Mouse (Mus musculus) thymus, adult 2 months (tissue): ENCODE data around the gene Neb. TPM values are rescaled to one million over a fixed set of nuclear protein-coding genes. Genes with fewer than 3 reads are reported as not detected.
A peak's percentile ranks its signal among the peaks of the same experiment; 100 is the strongest.

Source experiments
- DNase-seq: peaks from one replicate; pipeline ENCODE4 v3.0.0; 2021
- H3K27ac ChIP-seq: fragments of 200-500 bp; 2 replicates; pipeline ENCODE4 v1.5.1; 2012; ENCODE audit warnings: low read length, control low read depth; ENCODE audit not compliant: control insufficient read depth, insufficient read depth
- H3K27me3 ChIP-seq: fragments of 200-500 bp; 2 replicates; pipeline ENCODE4 v1.6.1; 2012; ENCODE audit warnings: mild to moderate bottlenecking, low read length, moderate library complexity, mixed read lengths; ENCODE audit not compliant: control insufficient read depth, insufficient read depth
- H3K36me3 ChIP-seq: fragments of 200-500 bp; 2 replicates; pipeline ENCODE4 v1.6.1; 2012; ENCODE audit warnings: mild to moderate bottlenecking, low read length, moderate library complexity; ENCODE audit not compliant: control insufficient read depth, insufficient read depth
- H3K4me1 ChIP-seq: fragments of 200-500 bp; replicated peaks from 2 replicates; pipeline ENCODE4 v1.6.1; 2012; ENCODE audit warnings: low read length; ENCODE audit not compliant: control insufficient read depth, insufficient read depth
- H3K4me3 ChIP-seq: fragments of 200-500 bp; 2 replicates; pipeline ENCODE4 v1.5.1; 2012; ENCODE audit warnings: mild to moderate bottlenecking, low read length, control low read depth, moderate library complexity; ENCODE audit not compliant: control insufficient read depth, insufficient read depth
- CTCF ChIP-seq: fragments of 200-500 bp; IDR thresholded peaks from 2 replicates; pipeline ENCODE4 v1.5.1; 2012; ENCODE audit warnings: mild to moderate bottlenecking, control low read depth, low read length, moderate library complexity, borderline replicate concordance; ENCODE audit not compliant: control insufficient read depth, poor library complexity, insufficient read depth; ENCODE audit errors: extremely low read depth
- POLR2A ChIP-seq: fragments of 200-500 bp; IDR thresholded peaks from 2 replicates; pipeline ENCODE4 v1.6.1; 2012; ENCODE audit warnings: mild to moderate bottlenecking, low read length, control low read depth, moderate library complexity; ENCODE audit not compliant: control insufficient read depth, poor library complexity, insufficient read depth; ENCODE audit errors: extremely low read depth
- WGBS: fragments of 180-500 bp; shearing (Covaris S2); methylation state at CpG from one replicate; pipeline ENCODE4 v1.1.7; 2018; 5-methylcytosine and 5-hydroxymethylcytosine counted together
- polyA plus RNA-seq: library from polyadenylated mRNA; depleted of rRNA; stranded (reverse); fragments of >200 nt; gene quantifications from 2 replicates; pipeline ENCODE4 v1.2.3, GENCODE M21; 2012

The Neb gene
- polyA plus RNA-seq, 1 experiment, result 0.85 TPM

- no peaks in the 10 kb centered on the region for H3K27me3 ChIP-seq
- no peaks in the 10 kb centered on the region for H3K36me3 ChIP-seq
- no peak overlapping the region for H3K27ac ChIP-seq
- TF ChIP-seq POLR2A, result no peak
- no peak for TF ChIP-seq CTCF
- H3K4me1 ChIP-seq, result peaks cover 9% of the 10 kb centered on the region
- DNase-seq, result no peak
- 78% methylated on average over 8 of the region's 8 CpGs for WGBS
- H3K4me3 ChIP-seq, result no peak overlapping the region
Measured at GRCm38 (mm10) chr2:52422871-52423610, 44.8 kb upstream of the Neb start.

GRCm38 (mm10) chr2:52421197-52421596 is 42.9 kb upstream of the Neb start:
- no peak for DNase-seq
- Histone ChIP-seq H3K4me3 (no peak overlapping the region), H3K27ac (no peak overlapping the region), H3K4me1 (peaks cover 9% of the 10 kb centered on the region), H3K36me3 (no peaks in the 10 kb centered on the region), H3K27me3 (no peaks in the 10 kb centered on the region)
- WGBS, result 62% methylated on average over 6 of the region's 6 CpGs
- TF ChIP-seq CTCF, result no peak
- TF ChIP-seq POLR2A, result no peak

DNA sequence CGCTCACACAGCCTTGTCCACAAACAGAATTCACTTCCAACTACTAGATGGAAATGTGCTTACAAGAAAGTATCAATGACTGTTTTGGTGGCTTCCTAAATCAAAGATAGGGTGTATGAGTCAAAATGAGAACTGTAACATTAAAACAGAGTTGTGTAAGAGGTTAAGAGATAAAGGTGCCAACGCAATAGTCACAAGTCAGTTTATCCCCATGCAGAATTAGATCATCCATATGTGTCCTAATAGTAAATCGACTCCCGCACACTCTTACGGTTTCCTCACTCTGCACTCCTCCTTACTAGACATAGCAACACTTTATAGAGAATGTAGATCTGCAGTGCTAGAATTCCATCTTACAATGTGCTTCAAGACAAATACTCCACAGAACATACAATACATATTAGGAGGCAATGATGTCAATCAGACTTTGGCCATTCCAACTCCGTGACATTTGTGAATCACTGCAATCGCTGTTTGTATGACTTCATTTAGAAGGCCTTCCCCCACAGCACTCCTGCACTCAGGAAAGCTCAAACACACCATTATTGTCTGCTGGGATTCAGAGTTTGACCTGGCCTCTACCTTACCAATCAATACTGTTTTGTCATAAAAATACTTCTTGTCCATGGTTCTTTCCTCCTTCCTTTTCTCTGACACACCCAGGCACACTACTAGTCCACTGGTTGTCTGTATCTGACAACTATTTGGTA is 41.9 kb upstream of the Neb start:
- H3K4me1 ChIP-seq, result peaks cover 9% of the 10 kb centered on the region
- DNase-seq, result no peak
- H3K4me3 ChIP-seq, result no peak overlapping the region
- H3K36me3 ChIP-seq, result 0 out of 2 replicates have a peak, but pooled peaks cover 6% of the 10 kb centered on the region
- H3K27ac ChIP-seq, result no peak overlapping the region
- TF ChIP-seq POLR2A, result no peak
- TF ChIP-seq CTCF, result no peak
- H3K27me3 ChIP-seq, result no peaks in the 10 kb centered on the region
- WGBS, result 97% methylated on average over 7 of the region's 7 CpGs

- H3K27ac ChIP-seq, result no peak overlapping the region
- H3K4me1 ChIP-seq, result peaks cover 9% of the 10 kb centered on the region
- WGBS, result 83% methylated on average over 6 of the region's 6 CpGs
Measured at GRCm38 (mm10) chr2:52419295-52419694, 41.0 kb upstream of the Neb start.

GRCm38 (mm10) chr2:52412524-52413037 is 34.3 kb upstream of the Neb start:
- no peak overlapping the region for H3K27ac ChIP-seq
- H3K4me1 ChIP-seq, result no peaks in the 10 kb centered on the region
- WGBS, result 88% methylated on average over 5 of the region's 5 CpGs
- no peak for DNase-seq
- H3K36me3 ChIP-seq, result peaks cover 28% of the 10 kb centered on the region
- TF ChIP-seq CTCF (no peak), POLR2A (no peak)
- no peaks in the 10 kb centered on the region for H3K27me3 ChIP-seq
- no peak overlapping the region for H3K4me3 ChIP-seq

More at GRCm38 (mm10) chr2:52419295-52419694, 41.0 kb upstream of the Neb start:
- Histone ChIP-seq H3K36me3 (0 out of 2 replicates have a peak, but pooled peaks cover 6% of the 10 kb centered on the region), H3K27me3 (no peaks in the 10 kb centered on the region), H3K4me3 (no peak overlapping the region)
- DNase-seq, result no peak
- TF ChIP-seq POLR2A (no peak), CTCF (no peak)

GRCm38 (mm10) chr2:52406480-52406879 is 28.2 kb upstream of the Neb start:
- no peak overlapping the region for H3K27ac ChIP-seq
- H3K4me1 ChIP-seq, result no peaks in the 10 kb centered on the region
- no peak for TF ChIP-seq POLR2A
- no peak for TF ChIP-seq CTCF
- peaks cover 36% of the 10 kb centered on the region for H3K36me3 ChIP-seq
- H3K27me3 ChIP-seq, result no peaks in the 10 kb centered on the region
- H3K4me3 ChIP-seq, result no peak overlapping the region
- WGBS, result 63% methylated on average over 1 of the region's 1 CpGs
- DNase-seq, result peak; percentile 14
